Mouse (Mus musculus) cerebral cortex, adult 2 months (tissue): ENCODE measurements around the gene Tgm4.

Experiments
- WGBS: fragments of 180-500 bp; shearing (Covaris S2); methylation state at CpG from one replicate; pipeline ENCODE4 v1.1.7; 2018; 5-methylcytosine and 5-hydroxymethylcytosine counted together

The Tgm4 gene

GRCm38 (mm10) chr9:123034426-123034825, at the start of gene Tgm4:
TSS of gene Tgm4 (plus strand) at chr9:123034726.
- 93% methylated on average over 4 of the region's 4 CpGs for WGBS

GRCm38 (mm10) chr9:122998406-122999192, 35.9 kb upstream of the Tgm4 start:
- WGBS = 93% methylated on average over 10 of the region's 10 CpGs

- 95% methylated on average over 4 of the region's 4 CpGs for WGBS
Observed at GRCm38 (mm10) chr9:122999193-122999586, 35.3 kb upstream of the Tgm4 start.

GRCm38 (mm10) chr9:123004718-123005117, 29.8 kb upstream of the Tgm4 start:
- WGBS = 100% methylated on average over 2 of the region's 2 CpGs

- WGBS = 78% methylated on average over 6 of the region's 6 CpGs
Observed at GRCm38 (mm10) chr9:123006071-123006470, 28.5 kb upstream of the Tgm4 start.

- under 1% methylated on average over 55 of the region's 69 CpGs for WGBS
Observed at GRCm38 (mm10) chr9:123020995-123021631, 13.4 kb upstream of the Tgm4 start, which contains the start of gene Tmem42. TSS of gene Tmem42 (plus strand) at chr9:123021326.

DNA sequence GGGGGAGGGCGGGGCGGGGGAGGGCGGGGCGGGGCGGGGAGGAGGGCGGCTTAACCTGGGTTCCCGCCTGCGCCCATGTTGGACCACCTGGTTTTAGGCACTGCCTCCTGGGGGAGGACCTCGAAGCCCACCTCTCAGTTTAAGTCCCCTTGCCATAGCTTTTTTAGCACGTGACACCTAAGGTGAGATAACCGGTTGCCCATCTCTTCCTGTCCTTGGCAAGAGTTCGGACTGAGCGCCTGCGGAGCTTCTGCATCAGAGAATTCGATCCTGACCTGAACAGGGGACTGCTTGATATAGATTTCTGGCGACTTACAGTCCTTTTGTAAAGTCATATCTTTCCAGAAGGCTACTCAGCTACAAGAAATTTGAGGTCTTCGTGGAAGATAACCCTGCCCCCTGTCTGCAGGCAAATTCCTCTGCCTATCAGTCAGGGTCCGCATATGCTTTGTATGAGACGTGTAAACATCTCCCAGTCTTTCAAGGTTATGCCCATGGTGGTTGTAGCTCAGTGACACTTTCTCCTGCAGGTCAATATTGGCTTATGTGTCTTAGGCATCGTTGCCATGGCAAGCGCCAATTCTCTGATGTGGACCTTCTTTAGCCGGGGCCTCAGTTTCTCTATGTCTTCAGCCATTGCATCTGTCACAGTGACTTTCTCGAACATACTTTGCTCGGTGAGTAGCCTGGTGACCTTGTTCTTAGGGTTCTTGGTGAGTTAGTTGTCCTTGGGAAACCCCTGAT, 12.7 kb upstream of the Tgm4 start:
- WGBS = 31% methylated on average over 21 of the region's 24 CpGs

- 89% methylated on average over 2 of the region's 2 CpGs for WGBS
Observed at GRCm38 (mm10) chr9:123024201-123024600, 10.3 kb upstream of the Tgm4 start.

DNA sequence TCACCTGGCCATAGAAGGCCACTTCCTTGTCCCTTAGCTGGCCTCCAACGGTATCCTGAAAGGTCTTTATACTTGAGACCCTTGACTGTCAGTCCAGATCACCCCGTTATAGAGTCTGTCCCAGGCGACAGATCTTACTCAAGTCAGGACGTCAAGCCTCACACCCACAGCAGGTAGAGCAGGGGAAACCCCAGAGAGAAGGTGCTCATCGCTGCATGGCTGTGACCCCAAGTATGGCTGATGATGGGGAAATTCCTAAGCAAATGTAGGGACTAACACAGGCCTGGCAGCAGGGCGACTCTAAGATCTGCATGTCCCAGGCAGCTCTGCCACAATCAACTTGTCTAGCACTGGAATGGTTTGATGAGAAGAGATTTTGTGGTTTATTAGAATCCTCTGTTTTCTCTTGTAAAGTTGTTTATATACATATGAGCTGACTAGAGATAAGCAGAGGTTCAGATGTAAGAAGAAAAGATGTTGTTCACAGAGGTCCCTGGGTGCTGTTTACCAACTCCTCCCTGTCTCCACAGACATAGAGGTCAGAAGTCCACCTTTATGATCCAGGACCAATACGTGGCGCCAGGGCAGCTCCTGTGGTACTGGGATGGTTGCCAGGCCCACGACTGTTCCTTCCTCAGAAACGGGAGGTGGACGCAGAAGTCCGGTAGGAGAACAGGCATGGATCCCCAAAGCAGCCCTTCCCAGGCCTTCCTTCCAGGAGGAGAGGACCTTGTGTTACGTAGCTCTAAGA, 2.9 kb upstream of the Tgm4 start:
- 84% methylated on average over 13 of the region's 13 CpGs for WGBS

DNA sequence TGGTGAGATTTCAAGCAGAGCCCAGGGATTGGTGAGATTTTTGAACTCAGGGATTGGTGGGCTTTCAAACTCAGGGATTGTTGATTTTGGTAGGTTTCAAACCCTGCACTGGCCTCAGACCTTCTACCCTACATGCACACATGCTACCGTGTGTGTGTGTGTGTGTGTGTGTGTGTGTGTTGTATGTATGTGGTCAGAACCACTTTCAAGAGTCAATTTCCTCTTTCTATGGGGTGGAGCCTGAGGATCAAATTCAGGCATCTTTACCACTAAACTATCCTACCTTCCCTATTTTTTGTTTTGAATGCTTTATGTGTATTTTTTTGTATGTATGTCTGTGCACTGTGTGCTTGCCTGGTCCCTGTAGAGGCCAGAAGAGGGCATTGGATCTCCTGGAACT, 13.1 kb downstream of the Tgm4 start:
- WGBS = 79% methylated on average over 1 of the region's 1 CpGs

GRCm38 (mm10) chr9:123060172-123060571, 25.6 kb downstream of the Tgm4 start:
- 89% methylated on average over 3 of the region's 3 CpGs for WGBS

- 83% methylated on average over 5 of the region's 5 CpGs for WGBS
Observed at GRCm38 (mm10) chr9:123079149-123079548, 44.6 kb downstream of the Tgm4 start.

GRCm38 (mm10) chr9:123080355-123080754, 45.8 kb downstream of the Tgm4 start:
- WGBS = 63% methylated on average over 7 of the region's 7 CpGs

DNA sequence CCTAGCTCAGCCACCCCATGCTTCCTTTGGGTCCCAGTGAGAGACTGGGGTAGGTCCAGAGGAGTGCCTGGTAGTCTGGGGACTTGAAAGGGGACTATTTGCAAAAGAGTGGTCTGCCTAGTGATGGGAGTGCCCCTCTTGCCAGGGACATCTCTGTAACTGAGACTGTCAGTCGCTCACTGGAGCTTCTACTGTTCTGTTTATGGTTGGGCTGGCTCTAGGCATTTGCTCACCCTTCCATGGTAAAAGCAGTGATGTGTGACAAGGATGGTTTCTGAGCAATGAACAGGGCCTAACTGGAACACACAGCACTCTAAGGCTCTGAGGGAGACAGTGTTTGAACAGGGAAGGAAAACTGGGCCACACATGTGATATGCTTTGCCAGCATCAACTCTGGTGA, 46.3 kb downstream of the Tgm4 start:
- 96% methylated on average over 1 of the region's 1 CpGs for WGBS

DNA sequence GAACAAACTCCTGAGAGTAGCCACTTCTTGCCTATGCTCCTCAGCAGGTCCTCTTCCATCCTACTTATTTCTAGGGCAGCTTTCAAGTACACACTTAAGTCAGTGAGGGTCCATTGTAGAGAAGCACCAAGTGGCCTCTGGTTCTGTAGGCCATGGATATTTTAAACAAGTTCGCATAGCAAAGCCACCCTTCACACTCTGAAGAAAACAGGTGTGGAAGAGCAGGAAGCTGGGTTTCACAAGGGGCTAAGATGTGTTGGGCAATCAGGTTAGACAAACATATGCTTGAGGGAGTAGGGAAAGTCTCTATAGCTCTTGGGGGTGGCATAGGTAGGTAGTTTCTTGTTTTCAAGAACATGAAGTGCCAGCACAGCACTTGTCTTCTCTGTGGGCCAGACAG, 50.8 kb downstream of the Tgm4 start:
- 92% methylated on average over 1 of the region's 1 CpGs for WGBS

DNA sequence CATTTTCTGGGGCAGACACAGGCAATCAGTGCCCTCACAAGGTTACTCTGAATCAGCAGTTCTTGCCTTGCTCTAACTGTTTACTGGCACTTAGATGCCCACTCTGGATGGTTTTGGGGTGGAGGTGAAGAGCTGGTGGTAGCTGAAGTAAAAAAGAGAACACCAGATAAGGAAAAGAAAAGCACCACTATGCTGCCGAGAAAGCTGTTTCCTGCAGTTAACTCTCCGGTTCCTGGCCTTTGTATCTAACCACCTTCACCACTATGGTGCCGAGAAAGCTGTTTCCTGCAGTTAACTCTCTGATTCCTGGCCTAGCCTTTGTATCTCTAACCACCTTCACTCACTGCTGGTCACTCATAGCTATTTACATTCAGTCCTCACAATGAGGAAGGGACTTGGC, 53.0 kb downstream of the Tgm4 start:
- WGBS = 75% methylated on average over 3 of the region's 3 CpGs

DNA sequence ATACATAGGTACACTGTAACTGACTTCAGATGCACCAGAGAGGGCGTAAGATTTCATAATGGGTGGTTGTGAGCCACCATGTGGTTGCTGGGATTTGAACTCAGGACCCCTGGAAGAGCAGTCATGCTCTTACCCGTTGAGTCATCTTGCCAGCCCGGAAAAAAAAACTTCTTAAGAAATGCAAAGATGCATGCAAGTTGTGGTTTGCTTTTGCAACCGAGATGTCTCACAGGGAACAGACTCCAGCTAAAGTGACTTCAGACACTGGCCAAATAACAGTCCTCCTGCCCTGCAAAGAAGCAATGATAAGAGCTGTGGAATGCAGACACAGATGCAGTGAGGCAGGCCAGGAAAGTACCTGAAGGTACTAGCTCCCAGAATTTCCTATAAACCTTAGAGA, 56.3 kb downstream of the Tgm4 start:
- WGBS = 89% methylated on average over 4 of the region's 4 CpGs

DNA sequence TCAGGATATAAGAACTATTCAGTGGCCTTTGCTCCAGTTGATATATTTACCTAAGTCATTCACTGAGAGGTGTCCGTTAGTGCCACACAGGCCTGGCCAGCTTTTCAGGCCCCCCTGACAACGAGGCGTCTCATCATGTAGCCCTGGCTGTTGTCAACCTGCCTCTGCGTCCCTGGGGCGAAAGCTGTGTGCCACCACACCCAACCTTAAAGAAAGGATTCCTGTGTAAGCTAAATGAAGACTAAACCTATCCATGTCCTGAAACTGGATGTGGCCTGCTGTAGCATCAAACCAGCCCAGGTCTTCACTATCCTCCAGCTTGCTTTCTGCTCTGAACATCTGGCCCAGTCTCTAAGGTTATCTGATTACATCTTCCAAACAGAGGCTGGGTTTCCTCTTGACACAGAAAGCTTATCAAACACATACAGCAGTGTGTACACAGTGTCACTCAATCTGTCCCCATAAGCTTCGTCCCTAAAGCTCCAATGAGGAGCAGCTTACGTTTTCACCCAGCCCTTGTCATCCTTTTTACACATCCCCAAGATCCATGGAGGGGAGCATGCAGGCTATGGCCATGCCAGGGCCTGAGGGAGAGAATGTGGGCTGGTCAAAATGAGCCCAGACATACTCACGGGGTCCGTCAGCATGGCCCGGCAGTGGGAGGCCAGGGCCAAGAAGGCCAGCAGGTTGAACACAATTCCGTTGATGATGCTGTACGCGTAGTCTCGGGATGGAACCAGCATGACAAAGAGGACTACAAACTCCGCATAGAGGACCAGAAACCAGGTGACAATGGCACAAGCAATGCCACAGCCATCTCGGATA, 65.3 kb downstream of the Tgm4 start:
- 97% methylated on average over 16 of the region's 16 CpGs for WGBS

GRCm38 (mm10) chr9:123107186-123107585, 72.7 kb downstream of the Tgm4 start:
- WGBS = 91% methylated on average over 4 of the region's 4 CpGs

DNA sequence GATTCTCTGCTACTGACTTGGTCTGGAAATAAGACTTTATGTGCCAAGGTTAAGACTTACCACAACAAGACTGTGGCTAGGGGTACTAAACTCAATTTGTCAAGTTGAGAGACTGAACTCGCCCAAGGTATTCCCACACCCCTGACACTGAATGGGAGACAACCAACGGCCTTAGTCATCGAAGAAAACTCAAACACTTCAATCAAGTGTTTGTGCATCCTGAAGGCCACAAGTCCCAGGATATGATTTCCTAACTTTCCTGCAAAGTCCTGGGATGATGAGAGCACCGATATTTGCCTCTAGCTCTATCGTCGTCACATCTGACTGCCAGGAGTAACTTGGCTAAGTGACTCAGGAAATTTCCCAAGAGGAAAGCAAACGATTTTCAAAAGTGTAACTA, 74.7 kb downstream of the Tgm4 start:
- WGBS = 85% methylated on average over 7 of the region's 7 CpGs

- 60% methylated on average over 8 of the region's 8 CpGs for WGBS
Observed at GRCm38 (mm10) chr9:123111751-123112221, 77.3 kb downstream of the Tgm4 start.
